Mouse (Mus musculus): ENCODE data around the gene Cacng7.
"Not testable (repeated sequence)": the region's sequence is repeated elsewhere in the genome, so short reads cannot be mapped to it uniquely, and the experiment has no call there.

Gene Cacng7

GRCm38 (mm10) chr7:3389444-3390412, 57.0 kb downstream of the Cacng7 start:
- peak; percentile 66 to 84 for DNase-seq (ENCODE audit: low spot score in 2 of 2)

GRCm38 (mm10) chr7:3390413-3391080, 57.8 kb downstream of the Cacng7 start, which contains the start of gene Cacng8:
Gene Cacng8 (plus strand): TSS chr7:3390683.
- no peak for DNase-seq (ENCODE audit: low spot score in 2 of 2)

- DNase-seq (ENCODE audit: low spot score in 2 of 2), result no peak
These were observed 58.3 kb downstream of the Cacng7 start for GRCm38 (mm10) chr7:3391081-3391451.

GRCm38 (mm10) chr7:3391809-3392208, 59.1 kb downstream of the Cacng7 start:
- peak; percentile 45 to 49 for DNase-seq (ENCODE audit: low spot score in 2 of 2)

- no peak for DNase-seq (ENCODE audit: low spot score in 2 of 2)
These were observed 64.6 kb downstream of the Cacng7 start for GRCm38 (mm10) chr7:3397355-3397754.

GRCm38 (mm10) chr7:3397797-3398196, 65.0 kb downstream of the Cacng7 start:
- DNase-seq (ENCODE audit: low spot score in 2 of 2), result no peak

GRCm38 (mm10) chr7:3398363-3398762, 65.6 kb downstream of the Cacng7 start:
- not testable (repeated sequence) for DNase-seq (ENCODE audit: low spot score in 2 of 2)

GRCm38 (mm10) chr7:3399937-3400336, 67.2 kb downstream of the Cacng7 start:
- no peak for DNase-seq (ENCODE audit: low spot score in 2 of 2)

- no peak for DNase-seq (ENCODE audit: low spot score in 2 of 2)
These were observed 77.2 kb downstream of the Cacng7 start for GRCm38 (mm10) chr7:3409729-3410520.

- peak; percentile 64 to 71 for DNase-seq (ENCODE audit: low spot score in 2 of 2)
These were observed 78.6 kb downstream of the Cacng7 start for GRCm38 (mm10) chr7:3411160-3411941.

- DNase-seq (ENCODE audit: low spot score in 2 of 2), result peak in 1 of 2 experiments; percentile 48
These were observed 79.3 kb downstream of the Cacng7 start for GRCm38 (mm10) chr7:3412036-3412435.

- DNase-seq (ENCODE audit: low spot score in 2 of 2), result no peak
These were observed 82.1 kb downstream of the Cacng7 start for GRCm38 (mm10) chr7:3414888-3415287.

GRCm38 (mm10) chr7:3415378-3415777, 82.6 kb downstream of the Cacng7 start:
- peak in 1 of 2 experiments; percentile 47 for DNase-seq (ENCODE audit: low spot score in 2 of 2)

Measured in frontal cortex, postnatal 10 days (tissue).